Mouse (Mus musculus): Measurements from ENCODE around the gene Stkld1. TPM values are rescaled to one million over a fixed set of nuclear protein-coding genes. Genes with fewer than 3 reads are reported as not detected.

The Stkld1 gene
- total RNA-seq, 1 experiment from 2014 or later: not detected

DNA sequence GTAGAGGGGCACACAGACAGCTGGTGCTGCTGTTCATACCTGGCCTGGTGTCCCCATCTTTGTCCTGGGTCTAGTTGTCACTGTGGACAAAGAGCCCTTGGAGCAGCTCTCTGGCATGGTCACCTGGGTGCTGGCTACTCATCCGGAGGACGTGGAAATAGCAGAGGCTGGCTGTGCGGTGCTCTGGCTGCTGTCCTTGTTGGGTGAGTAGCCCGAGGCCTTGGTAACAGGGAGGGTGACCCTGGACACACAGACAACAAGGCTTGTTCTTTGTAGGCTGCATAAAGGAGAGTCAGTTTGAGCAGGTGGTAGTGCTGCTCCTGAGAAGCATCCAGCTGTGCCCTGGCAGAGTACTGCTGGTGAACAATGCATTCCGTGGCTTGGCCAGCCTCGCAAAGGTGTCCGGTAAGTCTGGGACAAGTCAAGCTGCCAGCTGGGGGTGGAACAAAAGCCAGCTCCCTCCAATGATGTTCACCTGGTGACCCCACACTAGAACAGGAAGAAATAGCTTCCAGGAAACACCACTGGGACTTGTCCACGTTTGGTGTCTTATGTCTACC, 17.6 kb downstream of the Stkld1 start:
- no peak for ATAC-seq (replicated peaks in 1 of 2; ENCODE audit: insufficient read depth in 1 of 2, low FRiP score in 2 of 2, low TSS enrichment in 1 of 2, low read depth in 1 of 2, poor library complexity in 2 of 2, severe bottlenecking in 2 of 2)

GRCm38 (mm10) chr2:26952193-26952592, 18.3 kb downstream of the Stkld1 start:
- ATAC-seq (replicated peaks in 1 of 2; ENCODE audit: insufficient read depth in 1 of 2, low FRiP score in 2 of 2, low TSS enrichment in 1 of 2, low read depth in 1 of 2, poor library complexity in 2 of 2, severe bottlenecking in 2 of 2): no peak

- ATAC-seq (replicated peaks in 1 of 2; ENCODE audit: insufficient read depth in 1 of 2, low FRiP score in 2 of 2, low TSS enrichment in 1 of 2, low read depth in 1 of 2, poor library complexity in 2 of 2, severe bottlenecking in 2 of 2): no peak
These were observed 19.0 kb downstream of the Stkld1 start for GRCm38 (mm10) chr2:26952866-26953265.

DNA sequence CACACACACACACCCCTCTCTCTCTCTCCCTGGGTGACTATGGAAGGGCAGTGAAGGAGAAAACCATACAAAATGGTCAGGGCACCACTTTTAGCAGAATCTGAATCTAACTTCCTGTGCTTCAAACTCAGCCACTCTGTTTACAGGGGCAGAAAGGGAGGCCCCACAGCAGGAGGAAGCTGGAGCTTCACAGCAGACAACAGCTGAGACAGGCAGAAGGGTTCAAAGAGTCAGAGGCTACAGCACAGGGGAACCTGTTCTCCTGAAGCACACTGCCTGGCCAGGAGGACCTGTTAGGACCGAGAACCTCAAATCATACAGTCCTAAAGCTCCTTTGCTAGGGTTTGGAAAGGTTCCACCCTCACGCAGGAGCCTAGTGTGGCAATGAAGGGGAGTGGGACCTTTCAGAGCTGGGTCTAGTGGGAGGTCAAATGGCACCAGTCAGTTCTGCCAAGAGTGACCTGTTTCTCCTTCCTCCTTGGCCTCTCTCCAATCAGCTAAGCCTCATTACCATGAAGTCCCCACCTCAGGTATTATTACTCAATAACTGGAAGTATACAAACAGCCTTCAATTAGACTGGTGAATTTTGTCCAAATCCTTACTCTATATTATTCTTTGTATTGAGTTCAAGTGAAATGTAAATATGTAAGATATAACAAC, 21.0 kb downstream of the Stkld1 start:
- ATAC-seq (replicated peaks in 1 of 2; ENCODE audit: insufficient read depth in 1 of 2, low FRiP score in 2 of 2, low TSS enrichment in 1 of 2, low read depth in 1 of 2, poor library complexity in 2 of 2, severe bottlenecking in 2 of 2): no peak

DNA sequence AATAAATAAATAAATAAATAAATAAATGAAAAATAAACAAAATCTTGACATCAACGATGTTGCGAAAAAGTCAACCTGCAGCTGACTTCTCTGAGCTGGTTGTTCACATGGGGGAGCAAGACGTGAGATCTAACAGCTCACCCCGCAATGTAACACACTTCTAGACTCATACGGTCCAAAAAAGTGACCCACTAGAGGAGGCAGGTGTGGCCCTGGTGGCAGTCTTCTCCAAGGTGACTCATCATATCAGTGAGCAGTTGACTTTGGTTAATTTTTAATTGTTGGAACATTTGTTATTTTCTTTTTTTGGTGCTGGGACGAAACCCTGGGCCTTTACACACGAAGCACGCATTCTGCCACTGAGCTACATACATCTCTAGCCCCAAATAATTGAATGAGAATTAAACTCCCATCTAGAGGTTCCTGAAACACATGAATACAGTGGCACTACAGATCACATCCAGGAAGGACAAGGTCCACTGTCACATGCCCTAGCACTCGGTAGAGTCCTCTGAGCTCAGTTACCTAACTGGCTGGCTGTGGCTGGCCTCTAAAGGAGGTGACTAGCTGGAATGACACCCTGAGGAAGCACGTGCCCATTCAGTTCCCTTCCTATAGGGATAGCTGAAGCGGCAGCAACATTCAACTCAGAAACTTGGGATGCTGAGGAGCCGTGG, 23.1 kb downstream of the Stkld1 start:
- no peak for ATAC-seq (replicated peaks in 1 of 2; ENCODE audit: insufficient read depth in 1 of 2, low FRiP score in 2 of 2, low TSS enrichment in 1 of 2, low read depth in 1 of 2, poor library complexity in 2 of 2, severe bottlenecking in 2 of 2)

- no peak for ATAC-seq (replicated peaks in 1 of 2; ENCODE audit: insufficient read depth in 1 of 2, low FRiP score in 2 of 2, low TSS enrichment in 1 of 2, low read depth in 1 of 2, poor library complexity in 2 of 2, severe bottlenecking in 2 of 2)
These were observed 23.6 kb downstream of the Stkld1 start for GRCm38 (mm10) chr2:26957488-26957859.

DNA sequence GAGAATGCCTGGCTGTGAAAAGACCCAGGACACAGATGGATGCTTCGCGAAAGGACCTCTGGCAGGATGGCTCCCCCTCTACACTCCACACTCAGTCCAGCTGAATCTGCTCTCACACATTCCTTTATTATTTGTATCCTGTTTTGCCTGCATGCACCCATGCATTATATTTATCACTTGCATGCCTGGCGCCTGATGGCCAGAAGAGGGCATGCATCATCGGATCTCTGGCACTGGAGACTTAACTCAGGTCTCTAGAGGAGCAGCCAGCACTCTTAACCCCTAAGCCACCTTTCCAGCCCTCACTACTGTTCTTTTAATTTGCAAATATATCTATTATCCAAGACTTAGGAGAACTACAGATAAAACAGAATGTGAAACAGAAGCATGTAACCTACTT, 26.9 kb downstream of the Stkld1 start:
- no peak for ATAC-seq (replicated peaks in 1 of 2; ENCODE audit: insufficient read depth in 1 of 2, low FRiP score in 2 of 2, low TSS enrichment in 1 of 2, low read depth in 1 of 2, poor library complexity in 2 of 2, severe bottlenecking in 2 of 2)

DNA sequence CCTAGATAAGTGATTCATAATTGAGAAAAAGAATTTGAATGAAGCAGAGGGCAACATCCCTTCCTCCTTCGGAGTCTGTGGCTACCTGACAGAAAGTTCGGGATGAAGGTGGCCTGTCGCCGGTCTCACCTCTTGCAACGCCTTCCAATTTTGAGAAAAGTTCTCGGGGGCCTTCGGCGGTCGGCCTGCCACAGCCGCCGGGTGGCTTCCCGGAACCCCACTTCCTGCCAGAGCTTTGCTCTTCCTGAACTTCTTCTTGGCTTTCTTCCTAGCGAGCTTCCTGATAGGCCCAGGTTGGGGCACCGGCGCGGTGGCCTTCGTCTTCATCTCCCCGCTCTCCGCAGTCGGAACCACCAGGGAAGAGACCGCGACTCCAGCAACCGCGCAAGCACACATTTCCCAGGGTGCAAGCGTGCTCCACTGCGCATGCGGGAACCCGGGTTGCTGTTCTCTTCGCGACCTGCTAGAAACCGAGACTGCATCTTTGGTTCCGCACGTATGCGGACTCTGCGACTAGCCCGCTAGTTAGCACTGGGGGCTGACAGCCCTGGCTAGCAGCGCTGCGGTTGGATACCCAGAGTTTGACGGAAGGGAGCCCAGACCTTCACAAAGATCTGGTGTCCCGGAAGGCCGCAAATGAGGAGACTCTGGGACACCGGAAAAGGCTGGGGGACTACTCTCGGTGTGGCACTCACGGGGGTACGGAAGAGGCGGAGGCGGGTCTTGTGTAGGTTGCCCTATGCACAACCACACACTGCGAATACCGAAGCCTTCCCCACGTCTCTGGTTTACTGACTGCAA, 30.3 kb downstream of the Stkld1 start, which contains the start of gene Rexo4:
Gene Rexo4 (minus strand): TSS at position 464 of the 801 bp plus-strand sequence.
- ATAC-seq (replicated peaks in 1 of 2; ENCODE audit: insufficient read depth in 1 of 2, low FRiP score in 2 of 2, low TSS enrichment in 1 of 2, low read depth in 1 of 2, poor library complexity in 2 of 2, severe bottlenecking in 2 of 2): peak; percentile 92 to 95

DNA sequence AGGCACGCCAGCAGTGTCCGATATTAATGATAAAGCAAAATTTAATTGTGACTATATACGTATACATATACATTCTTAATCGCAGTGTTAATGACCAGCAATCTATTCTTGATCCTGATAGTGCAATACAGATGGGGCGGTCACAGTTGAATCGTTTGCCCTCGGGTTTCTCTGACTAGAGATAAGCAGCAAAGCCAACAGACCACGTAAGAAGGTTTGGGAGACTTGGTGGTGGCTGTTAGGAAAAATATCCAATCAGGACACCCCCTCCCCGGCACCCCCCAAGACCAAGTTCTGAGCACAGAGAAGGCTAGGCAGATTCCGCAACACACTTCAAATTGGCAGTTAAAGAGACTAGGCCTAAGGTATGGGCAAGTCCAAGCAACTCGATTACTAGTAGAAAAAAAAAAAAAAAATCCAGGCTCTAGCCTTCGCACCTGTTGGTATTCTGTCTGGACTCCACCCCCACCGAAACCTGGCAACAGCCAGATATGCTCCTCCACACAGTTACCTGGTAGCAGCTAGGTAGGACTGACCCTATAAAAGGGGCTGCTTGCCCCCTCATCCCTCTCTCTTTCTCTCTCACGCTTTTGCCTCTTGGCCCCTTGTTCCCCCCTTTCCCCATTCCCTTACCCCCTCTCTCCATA, 31.0 kb downstream of the Stkld1 start:
- ATAC-seq (replicated peaks in 1 of 2; ENCODE audit: insufficient read depth in 1 of 2, low FRiP score in 2 of 2, low TSS enrichment in 1 of 2, low read depth in 1 of 2, poor library complexity in 2 of 2, severe bottlenecking in 2 of 2): no peak

- no peak for ATAC-seq (replicated peaks in 1 of 2; ENCODE audit: insufficient read depth in 1 of 2, low FRiP score in 2 of 2, low TSS enrichment in 1 of 2, low read depth in 1 of 2, poor library complexity in 2 of 2, severe bottlenecking in 2 of 2)
These were observed 33.4 kb downstream of the Stkld1 start for GRCm38 (mm10) chr2:26967262-26967661.

- ATAC-seq (replicated peaks in 1 of 2; ENCODE audit: insufficient read depth in 1 of 2, low FRiP score in 2 of 2, low TSS enrichment in 1 of 2, low read depth in 1 of 2, poor library complexity in 2 of 2, severe bottlenecking in 2 of 2): no peak
These were observed 39.3 kb downstream of the Stkld1 start, which contains the start of gene Adamts13 for GRCm38 (mm10) chr2:26973116-26973515. Gene Adamts13 (plus strand): TSS chr2:26973416.

DNA sequence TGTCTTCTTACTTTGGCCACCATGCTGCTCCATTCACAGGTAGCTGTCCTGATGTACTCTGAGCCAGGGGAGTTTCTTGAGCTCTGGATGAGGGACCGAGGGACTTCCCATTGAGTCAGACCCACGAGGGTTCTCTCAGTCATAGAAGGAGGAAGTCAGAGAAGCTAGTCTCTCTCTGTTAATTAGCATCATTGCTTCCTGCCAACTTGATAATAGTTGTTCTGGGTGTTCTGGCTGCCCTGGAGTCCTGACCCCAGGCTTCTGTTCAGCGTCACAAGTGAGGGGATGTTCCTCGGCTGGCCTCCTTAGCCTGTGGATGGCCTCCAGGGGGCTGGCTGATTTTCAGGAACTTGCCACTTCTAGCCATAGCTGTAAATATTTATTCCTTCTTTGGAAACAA, 40.1 kb downstream of the Stkld1 start:
- ATAC-seq (replicated peaks in 1 of 2; ENCODE audit: insufficient read depth in 1 of 2, low FRiP score in 2 of 2, low TSS enrichment in 1 of 2, low read depth in 1 of 2, poor library complexity in 2 of 2, severe bottlenecking in 2 of 2): peak; percentile 42 to 64; a peak in 2 of 4 replicates

- ATAC-seq (replicated peaks in 1 of 2; ENCODE audit: insufficient read depth in 1 of 2, low FRiP score in 2 of 2, low TSS enrichment in 1 of 2, low read depth in 1 of 2, poor library complexity in 2 of 2, severe bottlenecking in 2 of 2): no peak
These were observed 46.5 kb downstream of the Stkld1 start for GRCm38 (mm10) chr2:26980361-26980760.

- no peak for ATAC-seq (replicated peaks in 1 of 2; ENCODE audit: insufficient read depth in 1 of 2, low FRiP score in 2 of 2, low TSS enrichment in 1 of 2, low read depth in 1 of 2, poor library complexity in 2 of 2, severe bottlenecking in 2 of 2)
These were observed 50.3 kb downstream of the Stkld1 start for GRCm38 (mm10) chr2:26984179-26984578.

DNA sequence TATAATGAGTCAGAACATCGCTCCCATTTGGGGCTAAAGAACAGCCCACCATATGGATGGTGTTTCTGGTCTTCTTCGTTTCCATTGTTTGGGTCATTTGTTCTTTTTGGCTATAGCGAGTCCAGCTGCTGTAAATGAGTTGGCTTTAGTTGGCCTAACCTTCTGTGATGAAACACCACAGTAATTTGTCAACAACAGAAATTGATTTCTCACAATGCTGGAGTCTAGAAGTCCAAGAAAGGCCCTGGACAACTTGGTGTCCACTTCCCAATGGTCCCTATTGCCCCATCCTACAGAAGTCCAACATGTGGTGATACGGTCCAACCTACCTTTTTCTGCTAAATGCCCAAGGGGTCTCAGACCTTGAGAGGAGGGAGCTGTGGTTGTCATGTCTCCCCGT, 50.8 kb downstream of the Stkld1 start:
- no peak for ATAC-seq (replicated peaks in 1 of 2; ENCODE audit: insufficient read depth in 1 of 2, low FRiP score in 2 of 2, low TSS enrichment in 1 of 2, low read depth in 1 of 2, poor library complexity in 2 of 2, severe bottlenecking in 2 of 2)

DNA sequence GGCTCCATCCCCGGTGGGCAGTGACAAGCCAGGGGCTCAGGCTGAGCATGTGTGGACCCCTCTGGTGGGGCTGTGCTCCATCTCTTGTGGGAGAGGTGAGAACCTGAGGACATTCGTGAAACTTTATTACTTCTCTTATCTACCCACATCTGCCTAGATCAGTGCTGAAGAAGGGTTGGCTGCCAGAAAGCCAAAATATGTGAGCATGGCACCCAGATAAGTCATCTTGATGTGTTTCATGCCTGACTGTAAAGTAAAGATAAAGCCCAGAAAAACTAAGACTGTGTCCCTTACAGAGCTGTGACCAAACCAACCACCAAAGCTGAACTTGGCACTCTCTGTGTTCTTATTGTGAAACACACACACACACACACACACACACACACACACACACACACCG, 60.1 kb downstream of the Stkld1 start:
- no peak for ATAC-seq (replicated peaks in 1 of 2; ENCODE audit: insufficient read depth in 1 of 2, low FRiP score in 2 of 2, low TSS enrichment in 1 of 2, low read depth in 1 of 2, poor library complexity in 2 of 2, severe bottlenecking in 2 of 2)

- ATAC-seq (replicated peaks in 1 of 2; ENCODE audit: insufficient read depth in 1 of 2, low FRiP score in 2 of 2, low TSS enrichment in 1 of 2, low read depth in 1 of 2, poor library complexity in 2 of 2, severe bottlenecking in 2 of 2): no peak
These were observed 63.7 kb downstream of the Stkld1 start for GRCm38 (mm10) chr2:26997498-26997897.

All from hematopoietic stem cell, adult 5-6 weeks (primary cell).